Mouse (Mus musculus) forebrain, embryonic 14.5 days (tissue): ENCODE data around the gene C1qtnf5. TPM values are rescaled to one million over a fixed set of nuclear protein-coding genes. Genes with fewer than 3 reads are reported as not detected.

Experiments
- ATAC-seq: fragments of 200-750 bp; cut with Nextera tagmentation; 2 replicates; pipeline ENCODE4 v1.8.0; 2017; ENCODE audit warnings: mild to moderate bottlenecking, moderate library complexity
- DNase-seq: peaks from one replicate; pipeline ENCODE4 v3.0.0-alpha.2; 2015; ENCODE audit warnings: low spot score
- H3K27ac ChIP-seq: fragments of 300-500 bp; sonication (generic); 2 replicates; pipeline ENCODE4 v1.5.1; 2014; ENCODE audit warnings: low read depth, mild to moderate bottlenecking, control low read depth, low read length, moderate library complexity
- H3K27me3 ChIP-seq: fragments of 300-500 bp; sonication (generic); replicated peaks from 2 replicates; pipeline ENCODE4 v1.6.1; 2014; ENCODE audit warnings: low read length, control low read depth, mixed read lengths; ENCODE audit not compliant: control insufficient read depth, insufficient read depth
- H3K36me3 ChIP-seq: fragments of 300-500 bp; sonication (generic); 2 replicates; pipeline ENCODE4 v1.6.1; 2014; ENCODE audit warnings: low read length, control low read depth; ENCODE audit not compliant: control insufficient read depth, insufficient read depth
- H3K4me1 ChIP-seq: fragments of 300-500 bp; sonication (generic); 2 replicates; pipeline ENCODE4 v1.6.1; 2014; ENCODE audit warnings: antibody characterized with exemption, low read length, control low read depth; ENCODE audit not compliant: control insufficient read depth, insufficient read depth
- H3K4me2 ChIP-seq: fragments of 300-500 bp; sonication (generic); 2 replicates; pipeline ENCODE4 v1.6.1; 2014; ENCODE audit warnings: mild to moderate bottlenecking, control low read depth, low read length
- H3K4me3 ChIP-seq: fragments of 300-500 bp; sonication (generic); 2 replicates; pipeline ENCODE4 v1.5.1; 2014; ENCODE audit warnings: low read depth, low read length, control low read depth
- H3K9ac ChIP-seq: fragments of 300-500 bp; sonication (generic); 2 replicates; pipeline ENCODE4 v1.6.1; 2014; ENCODE audit warnings: mild to moderate bottlenecking, low read length, control low read depth, moderate library complexity
- H3K9me3 ChIP-seq: fragments of 300-500 bp; sonication (generic); replicated peaks from 2 replicates; pipeline ENCODE4 v1.6.1; 2016; ENCODE audit warnings: low read length, control low read depth, mixed read lengths; ENCODE audit not compliant: control insufficient read depth
- whole genome bisulfite sequencing: fragments of 180-500 bp; shearing (Covaris S2); extraction: QIAGEN DNeasy Blood & Tissue Kit; methylation state at CpG from one replicate; pipeline ENCODE4 v1.1.7; 2014; 5-methylcytosine and 5-hydroxymethylcytosine counted together
- polyA plus RNA-seq: library from polyadenylated mRNA; unstranded; fragments of >200 nt; fragmentation: Nextera tagmentation; extraction: Ambion mirVana; gene quantifications from 2 replicates; pipeline ENCODE4 v1.2.1, GENCODE M21; 2014

Gene C1qtnf5
- polyA plus RNA-seq, 1 experiment from 2014 or later, result 2.6 TPM

GRCm38 (mm10) chr9:44119948-44120465, 13.0 kb downstream of the C1qtnf5 start:
- H3K9me3 ChIP-seq, result no peaks in the 10 kb centered on the region
- ATAC-seq (no peak), DNase-seq (no peak)
- H3K4me2 ChIP-seq, result no peak overlapping the region
- no peak overlapping the region for H3K4me3 ChIP-seq
- WGBS, result 84% methylated on average over 8 of the region's 8 CpGs
- no peaks in the 10 kb centered on the region for H3K36me3 ChIP-seq
- H3K4me1 ChIP-seq, result no peaks in the 10 kb centered on the region
- no peaks in the 10 kb centered on the region for H3K27me3 ChIP-seq
- H3K27ac ChIP-seq, result no peak overlapping the region
- no peak overlapping the region for H3K9ac ChIP-seq

- Histone ChIP-seq H3K36me3 (no peaks in the 10 kb centered on the region), H3K9me3 (no peaks in the 10 kb centered on the region), H3K4me1 (0 out of 2 replicates have a peak, but pooled peaks cover 3% of the 10 kb centered on the region), H3K4me3 (no peak overlapping the region), H3K4me2 (no peak overlapping the region), H3K27me3 (no peaks in the 10 kb centered on the region), H3K9ac (no peak overlapping the region), H3K27ac (no peak overlapping the region)
- no peak for ATAC-seq
- WGBS, result 70% methylated on average over 6 of the region's 6 CpGs
- DNase-seq, result no peak
These were observed 17.3 kb downstream of the C1qtnf5 start for GRCm38 (mm10) chr9:44124317-44124716.

GRCm38 (mm10) chr9:44125026-44125425, 18.0 kb downstream of the C1qtnf5 start:
- WGBS, result 70% methylated on average over 5 of the region's 5 CpGs
- Histone ChIP-seq H3K27ac (no peak overlapping the region), H3K27me3 (no peaks in the 10 kb centered on the region), H3K9me3 (no peaks in the 10 kb centered on the region), H3K4me1 (peaks cover 6% of the 10 kb centered on the region; the same call in 1 of the 2 replicates), H3K9ac (no peak overlapping the region), H3K4me3 (no peak overlapping the region), H3K36me3 (no peaks in the 10 kb centered on the region), H3K4me2 (no peak overlapping the region)
- ATAC-seq (no peak), DNase-seq (no peak)

- H3K27ac ChIP-seq, result 0 out of 2 replicates have a peak overlapping the region, but pooled peaks have one; percentile 1
- H3K4me3 ChIP-seq, result no peak overlapping the region
- DNase-seq (peak; percentile 96), ATAC-seq (peak; percentile 75)
- H3K36me3 ChIP-seq, result no peaks in the 10 kb centered on the region
- H3K9me3 ChIP-seq, result no peaks in the 10 kb centered on the region
- no peaks in the 10 kb centered on the region for H3K27me3 ChIP-seq
- no peak overlapping the region for H3K4me2 ChIP-seq
- 28% methylated on average over 18 of the region's 18 CpGs for WGBS
- no peak overlapping the region; the same call in 1 of the 2 replicates for H3K9ac ChIP-seq
- peaks cover 13% of the 10 kb centered on the region for H3K4me1 ChIP-seq
These were observed 18.7 kb downstream of the C1qtnf5 start for GRCm38 (mm10) chr9:44125546-44126428.

- Histone ChIP-seq H3K4me2 (no peak overlapping the region), H3K4me1 (peaks cover 15% of the 10 kb centered on the region), H3K27me3 (no peaks in the 10 kb centered on the region), H3K9me3 (no peaks in the 10 kb centered on the region), H3K9ac (no peak overlapping the region; the same call in 1 of the 2 replicates), H3K27ac (0 out of 2 replicates have a peak overlapping the region, but pooled peaks have one; percentile 1), H3K4me3 (no peak overlapping the region), H3K36me3 (no peaks in the 10 kb centered on the region)
- ATAC-seq, result no peak
- 85% methylated on average over 3 of the region's 3 CpGs for WGBS
- no peak for DNase-seq
These were observed 19.7 kb downstream of the C1qtnf5 start for GRCm38 (mm10) chr9:44126746-44127145.

- Histone ChIP-seq H3K27me3 (no peaks in the 10 kb centered on the region), H3K4me3 (no peak overlapping the region), H3K4me1 (peaks cover 15% of the 10 kb centered on the region), H3K36me3 (no peaks in the 10 kb centered on the region), H3K4me2 (no peak overlapping the region), H3K9me3 (no peaks in the 10 kb centered on the region), H3K9ac (no peak overlapping the region), H3K27ac (no peak overlapping the region)
- DNase-seq (no peak), ATAC-seq (no peak)
- WGBS, result 48% methylated on average over 3 of the region's 3 CpGs
These were observed 20.3 kb downstream of the C1qtnf5 start for GRCm38 (mm10) chr9:44127351-44127801.

GRCm38 (mm10) chr9:44129633-44130032, 22.6 kb downstream of the C1qtnf5 start:
- peak overlapping the region; percentile 51 for H3K9ac ChIP-seq
- DNase-seq (no peak), ATAC-seq (no peak)
- H3K4me2 ChIP-seq, result peak overlapping the region; percentile 57
- H3K27ac ChIP-seq, result no peak overlapping the region
- 0 out of 2 replicates have a peak, but pooled peaks cover 4% of the 10 kb centered on the region for H3K27me3 ChIP-seq
- no peaks in the 10 kb centered on the region for H3K9me3 ChIP-seq
- 13% methylated on average over 9 of the region's 9 CpGs for WGBS
- peaks cover 24% of the 10 kb centered on the region for H3K4me1 ChIP-seq
- peak overlapping the region; percentile 18 for H3K4me3 ChIP-seq
- H3K36me3 ChIP-seq, result no peaks in the 10 kb centered on the region

GRCm38 (mm10) chr9:44130034-44130433, 23.0 kb downstream of the C1qtnf5 start:
- WGBS, result under 1% methylated on average over 27 of the region's 27 CpGs
- Histone ChIP-seq H3K4me2 (peak overlapping the region; percentile 57), H3K36me3 (no peaks in the 10 kb centered on the region), H3K4me1 (peaks cover 28% of the 10 kb centered on the region), H3K9me3 (no peaks in the 10 kb centered on the region), H3K27me3 (0 out of 2 replicates have a peak, but pooled peaks cover 4% of the 10 kb centered on the region), H3K9ac (peak overlapping the region; percentile 51), H3K27ac (peak overlapping the region; percentile 40; the same call in 1 of the 2 replicates), H3K4me3 (peak overlapping the region; percentile 18)
- peak; percentile 15; the same call in 1 of the 2 replicates for ATAC-seq
- DNase-seq, result peak; percentile 58
